Mouse (Mus musculus): ENCODE data around the gene Smarcc2.

Smarcc2 gene

DNA sequence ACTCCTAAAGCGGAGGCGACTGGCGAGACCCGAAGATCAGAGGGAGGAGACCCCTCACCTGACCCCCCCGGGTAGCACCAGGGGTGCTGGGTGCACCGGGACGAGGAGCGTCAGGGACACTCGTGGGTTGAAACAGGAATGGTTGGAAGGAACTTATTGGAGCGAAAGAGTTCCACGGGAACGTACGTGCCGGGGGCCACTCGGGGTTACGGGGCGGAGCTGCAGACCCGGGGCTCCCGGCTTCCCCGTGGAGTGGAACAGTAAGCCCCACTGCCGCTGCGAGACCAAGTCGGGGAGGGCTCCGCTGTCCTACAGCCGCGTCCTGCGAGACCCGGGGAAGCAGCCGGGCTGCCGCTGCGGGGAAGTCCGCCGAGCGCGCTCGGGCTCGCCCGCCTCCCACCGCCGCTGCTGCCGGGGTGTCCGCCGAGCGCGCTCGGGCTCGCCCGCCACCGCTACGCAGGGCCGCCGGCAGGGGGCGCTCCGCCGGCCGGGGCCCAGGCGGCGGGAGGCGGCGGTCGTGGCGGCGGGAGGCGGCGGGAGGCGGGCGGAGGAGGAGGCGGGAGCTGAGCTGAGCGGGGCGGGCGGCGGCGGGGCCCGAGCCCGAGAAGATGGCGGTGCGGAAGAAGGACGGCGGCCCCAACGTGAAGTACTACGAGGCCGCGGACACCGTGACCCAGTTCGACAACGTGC lies at the start of gene Smarcc2:
Gene Smarcc2, plus strand, starts transcription at position 530 of the 690 bp plus-strand sequence.
- peak; percentile 84 for DNase-seq

- peak; percentile 99 for DNase-seq
Observed at GRCm38 (mm10) chr10:128409692-128410559, 49.1 kb upstream of the Smarcc2 start.

- no peak for DNase-seq
Observed at GRCm38 (mm10) chr10:128410560-128410845, 48.5 kb upstream of the Smarcc2 start.

GRCm38 (mm10) chr10:128411211-128412054 lies 47.6 kb upstream of the Smarcc2 start, which contains the start of the genes Nabp2 and Rnf41:
Gene Nabp2 (minus strand): TSS chr10:128411492.
Gene Rnf41 (plus strand): TSS chr10:128411657.
- peak; percentile 94 for DNase-seq

DNA sequence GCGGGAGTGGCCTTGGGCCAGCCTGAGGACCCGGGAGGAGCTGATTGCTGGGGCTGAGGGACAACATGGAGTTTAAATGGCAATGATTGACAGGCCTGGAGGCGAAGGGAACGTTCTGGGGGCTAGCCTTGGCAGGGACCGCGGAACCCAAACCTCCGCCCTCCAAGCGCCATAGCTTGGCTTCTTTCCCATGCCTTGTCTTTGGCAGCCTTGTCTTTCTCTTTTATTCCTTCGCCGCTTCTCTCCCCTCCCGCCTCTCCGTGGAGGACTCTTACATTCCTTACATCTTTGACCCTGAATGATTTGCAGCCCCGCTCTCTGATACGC lies 47.0 kb upstream of the Smarcc2 start:
- no peak for DNase-seq

DNA sequence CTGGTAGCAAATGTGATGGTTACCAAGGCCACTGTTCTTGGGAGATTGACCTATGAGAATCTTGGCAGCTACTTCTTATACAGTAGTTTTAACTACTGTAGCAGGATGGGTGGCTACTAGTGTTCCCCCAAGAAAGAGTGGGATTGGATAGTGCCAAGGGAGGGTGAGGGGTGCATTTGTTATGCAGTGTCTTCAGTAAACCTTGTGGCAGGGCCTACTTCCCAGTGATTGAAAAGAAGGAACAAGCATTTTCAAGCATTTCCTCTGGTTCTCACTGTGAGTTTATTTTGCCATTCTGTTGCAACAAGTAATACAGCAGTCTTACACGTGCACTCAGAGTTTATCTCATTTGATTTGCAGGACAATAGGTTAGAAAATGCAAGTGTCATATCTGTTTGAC lies 46.5 kb upstream of the Smarcc2 start:
- no peak for DNase-seq

GRCm38 (mm10) chr10:128413076-128413475 lies 46.0 kb upstream of the Smarcc2 start:
- DNase-seq = no peak

- DNase-seq = no peak
Observed at GRCm38 (mm10) chr10:128414848-128415247, 44.2 kb upstream of the Smarcc2 start.

DNA sequence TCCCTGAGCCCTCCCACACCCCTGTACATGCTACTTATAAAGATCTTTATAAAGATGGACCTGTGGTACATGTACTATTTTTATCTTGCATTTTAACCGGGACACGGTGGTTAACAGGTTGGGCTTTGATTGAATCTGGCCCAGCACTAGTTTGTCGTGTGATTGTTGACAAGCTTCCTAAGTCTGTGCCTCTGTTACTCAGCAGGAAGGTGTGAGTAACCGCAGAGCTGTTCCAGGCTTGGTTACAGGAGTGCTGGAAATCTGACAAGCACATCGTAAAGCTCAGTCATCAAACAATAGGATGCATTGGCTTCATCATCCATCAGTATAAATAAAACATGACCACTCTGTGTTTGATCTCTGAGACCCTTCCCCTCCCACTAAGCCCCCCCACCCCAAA lies 36.6 kb upstream of the Smarcc2 start:
- DNase-seq = no peak

GRCm38 (mm10) chr10:128424604-128425003 lies 34.4 kb upstream of the Smarcc2 start:
- DNase-seq = no peak

DNA sequence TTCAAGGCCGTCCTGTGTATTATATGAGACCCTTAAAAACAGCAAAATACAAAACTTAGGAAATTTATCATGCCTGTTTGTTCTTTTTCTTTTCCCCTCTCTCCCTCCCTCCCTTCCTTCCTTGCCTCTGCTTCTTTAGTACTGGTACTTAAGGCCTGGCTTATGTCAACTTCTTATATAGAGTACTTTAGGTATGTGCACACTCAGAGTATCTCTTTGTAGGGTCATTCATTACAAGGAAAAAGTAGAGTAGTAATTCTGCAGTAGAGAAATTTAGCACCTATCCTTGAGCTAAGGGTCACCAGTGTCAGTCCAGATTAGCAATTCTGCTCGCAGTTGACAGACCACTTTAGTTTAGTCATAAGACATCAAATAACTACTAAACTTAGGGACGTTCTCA lies 33.8 kb upstream of the Smarcc2 start:
- no peak for DNase-seq

GRCm38 (mm10) chr10:128429052-128429451 lies 30.0 kb upstream of the Smarcc2 start:
- no peak for DNase-seq

DNA sequence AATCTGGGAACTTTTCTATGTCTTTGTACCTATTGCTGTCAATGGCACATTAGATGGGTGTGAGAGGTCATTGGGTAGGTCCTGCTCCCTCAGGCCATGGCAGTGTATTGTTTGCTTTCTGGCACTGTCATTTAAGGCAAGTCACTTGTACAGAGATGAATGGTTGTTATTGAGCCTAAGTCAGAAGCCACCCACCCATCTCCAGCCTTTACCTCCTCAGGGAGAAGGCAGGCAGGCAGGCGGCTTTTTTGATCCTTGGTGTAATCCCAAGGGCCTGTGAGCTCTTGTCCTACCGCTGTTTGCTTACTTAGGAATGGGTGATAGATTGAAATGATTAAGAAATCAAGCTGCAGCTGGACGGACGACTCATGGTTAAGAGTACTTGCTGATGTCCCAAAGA lies 29.6 kb upstream of the Smarcc2 start:
- no peak for DNase-seq

GRCm38 (mm10) chr10:128433417-128433816 lies 25.6 kb upstream of the Smarcc2 start:
- no peak for DNase-seq

DNA sequence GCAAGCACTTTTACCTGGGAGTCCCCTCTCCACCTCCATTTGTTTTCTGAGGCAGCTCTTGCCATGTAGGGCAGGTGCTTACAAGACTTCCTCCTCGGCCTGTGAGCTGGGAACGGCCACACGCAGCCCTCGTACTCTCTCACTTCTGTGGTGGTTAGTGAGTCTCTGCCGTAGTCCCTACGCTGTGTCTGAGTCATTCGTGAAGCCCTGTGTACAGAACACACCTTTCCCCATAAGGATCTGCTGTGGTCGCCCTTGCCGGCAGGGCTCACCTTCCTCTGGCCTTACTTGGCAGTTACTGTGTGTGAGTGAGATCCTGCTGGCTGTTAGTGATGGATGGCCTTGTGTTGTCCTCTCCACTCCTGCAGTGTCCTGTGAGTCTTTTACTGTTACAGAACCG lies 24.4 kb upstream of the Smarcc2 start:
- DNase-seq = no peak

GRCm38 (mm10) chr10:128435186-128435823 lies 23.7 kb upstream of the Smarcc2 start:
- DNase-seq = no peak

- DNase-seq = no peak
Observed at GRCm38 (mm10) chr10:128435873-128436272, 23.2 kb upstream of the Smarcc2 start.

DNA sequence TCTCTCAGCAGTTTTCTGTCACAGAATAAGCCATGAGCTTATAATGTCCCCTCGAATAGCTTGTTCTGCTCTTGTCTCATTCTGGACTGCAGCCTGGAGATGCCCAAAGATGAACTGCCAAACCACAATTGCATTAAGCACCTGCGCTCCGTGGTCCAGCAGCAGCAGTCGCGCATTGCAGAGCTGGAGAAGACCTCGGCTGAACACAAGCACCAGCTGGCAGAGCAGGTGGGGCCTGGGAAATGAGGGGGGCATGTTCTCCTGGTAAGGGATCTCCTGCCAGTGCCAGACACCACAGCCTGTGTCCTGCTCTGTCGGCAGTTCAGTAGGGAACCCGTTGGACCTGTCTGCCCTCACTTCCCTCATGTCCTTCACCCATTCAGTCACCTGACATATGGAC lies 22.7 kb upstream of the Smarcc2 start:
- DNase-seq = no peak

GRCm38 (mm10) chr10:128438675-128439279 lies 20.3 kb upstream of the Smarcc2 start:
- no peak for DNase-seq

- no peak for DNase-seq
Observed at GRCm38 (mm10) chr10:128440407-128440806, 18.6 kb upstream of the Smarcc2 start.

DNA sequence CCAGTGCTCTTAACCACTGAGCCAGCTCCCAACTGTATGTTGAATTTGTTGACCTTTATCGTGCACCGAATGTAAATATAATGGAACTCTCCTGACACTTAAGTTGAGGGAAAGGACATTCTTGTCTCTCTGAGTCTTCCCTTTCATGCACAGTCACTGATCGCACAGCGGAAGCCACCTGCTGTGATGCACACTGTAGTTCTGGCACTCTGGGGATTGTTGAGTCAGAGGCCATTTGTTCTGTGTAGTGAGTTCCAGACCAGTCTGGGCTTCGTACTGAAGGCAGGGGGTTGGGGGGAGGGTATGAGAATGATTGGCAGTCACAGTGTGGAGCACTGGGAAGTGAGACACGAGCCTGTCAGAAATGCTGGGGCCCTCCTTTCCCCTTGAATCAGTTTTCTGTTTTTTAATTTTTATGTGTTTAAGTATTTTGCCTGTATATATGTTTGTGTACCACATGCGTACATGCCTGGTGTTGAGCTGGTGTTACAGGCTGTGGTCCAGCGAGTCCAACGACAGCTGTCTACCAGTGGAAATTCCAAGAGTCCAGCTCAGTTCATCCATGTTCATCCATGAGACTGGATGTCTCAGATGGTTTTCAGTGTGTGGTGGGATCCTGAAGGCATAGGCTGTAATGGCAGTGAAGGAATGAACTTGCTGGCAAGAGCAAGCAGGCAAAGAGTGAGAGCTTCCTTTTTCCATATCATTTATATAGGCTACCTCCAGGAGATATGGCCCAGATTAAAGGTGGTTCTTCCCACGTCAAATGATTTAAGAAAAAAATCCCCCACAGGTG lies 17.5 kb upstream of the Smarcc2 start:
- DNase-seq = no peak

GRCm38 (mm10) chr10:128442718-128443117 lies 16.3 kb upstream of the Smarcc2 start:
- no peak for DNase-seq
